Mouse (Mus musculus) adrenal gland, adult (tissue): ENCODE data around the gene Fam171b.

Experiments
- DNase-seq, 2 experiments: peaks; one replicate each; pipeline ENCODE4 v3.0.0; 2022 to 2023; ENCODE audit warnings: low spot score in 1 of 2; ENCODE audit not compliant: inconsistent age in 2 of 2

Fam171b gene

DNA sequence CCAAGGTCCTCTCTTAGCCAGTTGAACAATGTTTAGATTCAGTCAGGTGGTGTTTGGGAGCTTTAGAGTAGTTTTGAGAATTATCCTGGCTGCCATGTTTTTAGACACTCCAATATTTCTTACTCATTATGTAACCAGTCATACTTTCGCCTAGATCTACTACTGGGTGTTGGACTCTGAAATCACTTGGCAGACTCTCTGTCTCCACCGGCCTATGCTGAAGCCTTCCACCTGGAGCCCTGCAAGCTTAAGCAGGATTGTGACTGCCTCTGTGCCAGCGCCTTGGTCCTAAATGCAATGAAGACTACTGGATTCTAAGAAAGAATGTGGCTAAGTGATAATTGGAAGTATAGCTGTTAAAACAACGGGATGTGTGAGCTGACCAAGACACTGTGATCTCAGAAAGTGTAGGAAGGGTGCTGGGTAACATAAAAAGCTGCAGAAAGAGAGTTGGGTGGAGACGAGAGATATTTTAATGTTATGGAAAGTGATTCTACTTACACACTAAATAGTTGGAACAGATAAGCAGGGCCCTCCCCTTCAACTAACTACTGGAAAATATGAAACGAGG is 71.5 kb downstream of the Fam171b start:
- no peak for DNase-seq

DNA sequence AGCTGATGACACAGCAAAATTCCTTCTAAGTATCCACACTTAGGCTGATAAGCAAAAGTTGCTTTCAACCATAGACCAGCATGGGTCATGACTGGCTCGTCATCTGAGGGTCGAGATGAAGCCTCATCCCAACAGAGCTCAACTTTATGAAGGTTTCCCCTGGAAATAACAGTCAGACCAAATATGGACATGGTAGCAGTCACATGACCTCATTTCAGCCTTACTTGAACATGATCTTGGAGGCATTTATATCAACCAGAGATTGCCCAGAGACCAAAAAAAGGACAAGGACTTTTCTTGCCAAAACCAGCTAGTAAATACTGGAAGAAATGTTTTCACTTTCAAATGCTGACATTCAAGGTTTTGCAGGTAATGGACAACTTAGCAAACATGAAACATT is 81.3 kb downstream of the Fam171b start:
- DNase-seq, result no peak

DNA sequence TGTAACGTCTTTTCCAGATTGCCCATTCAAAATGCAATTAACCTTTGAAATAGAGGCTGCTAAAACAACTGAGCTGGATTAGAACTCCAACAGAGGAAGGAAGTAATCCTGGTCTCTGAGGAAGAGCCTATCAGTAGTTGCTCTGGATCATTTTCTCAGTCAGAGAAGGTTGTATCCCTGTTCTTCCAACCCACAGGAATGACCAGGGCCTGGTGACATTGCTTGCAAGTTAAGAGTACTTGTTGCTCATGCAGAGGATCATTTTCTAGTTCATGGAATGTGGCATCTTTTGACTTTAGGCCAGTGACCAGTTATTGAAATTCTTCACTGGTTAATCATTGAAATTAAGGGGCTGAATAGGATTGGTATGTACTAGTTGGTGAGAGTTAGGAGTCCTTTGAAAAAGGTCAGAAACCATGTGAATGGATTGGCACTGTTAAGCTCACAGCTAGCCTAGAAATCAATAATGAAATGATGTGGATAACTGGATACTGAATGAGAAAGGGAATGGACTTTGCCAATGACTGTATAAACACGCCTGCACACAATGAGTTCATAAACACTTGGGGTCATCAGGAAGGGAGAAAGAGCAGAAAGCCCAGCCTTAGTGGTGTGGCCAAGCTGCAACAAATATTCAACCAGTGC is 89.6 kb downstream of the Fam171b start:
- no peak for DNase-seq

DNA sequence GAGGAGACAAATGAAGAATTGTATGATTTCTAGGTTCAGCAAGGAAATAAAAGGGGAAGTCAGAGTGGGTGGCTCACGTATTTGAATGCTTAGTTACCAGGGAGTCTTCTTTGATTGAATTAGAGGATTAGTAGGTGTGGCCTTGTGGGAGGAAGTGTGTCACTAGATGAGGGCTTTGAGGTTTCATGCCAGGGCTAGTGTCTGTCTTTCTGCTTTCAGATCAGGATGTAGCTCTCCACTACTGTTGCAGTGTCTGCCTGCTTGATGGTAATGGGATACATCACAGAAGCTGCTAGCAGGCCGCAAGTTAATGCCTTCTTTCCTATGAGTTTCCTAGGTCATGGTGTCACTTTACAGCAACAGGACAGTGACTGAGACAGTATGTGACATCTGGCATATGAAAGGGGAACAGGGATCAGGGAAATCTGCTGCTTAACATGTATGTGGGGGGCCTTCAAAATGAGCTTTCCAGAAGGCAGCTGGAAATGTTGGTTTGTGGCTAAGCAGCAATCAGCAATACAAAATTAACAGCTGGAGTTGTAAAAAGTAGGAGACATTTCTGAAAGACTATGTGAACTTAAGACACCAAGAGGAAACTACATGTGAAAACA is 117.1 kb downstream of the Fam171b start:
- no peak for DNase-seq
